Mouse (Mus musculus) sigmoid colon, adult 10 weeks (tissue): Measurements from ENCODE around the gene Rnf7. TPM values are rescaled to one million over a fixed set of nuclear protein-coding genes. Genes with fewer than 3 reads are reported as not detected.

Experiments used
- polyA plus RNA-seq: library from polyadenylated mRNA; stranded (reverse); fragments of 350-450 nt; fragmentation: Illumina TruSeq; extraction: RNeasy Lipid Tissue Mini Kit (QIAGEN cat#74804); gene quantifications from one replicate; pipeline ENCODE4 v1.2.3, GENCODE M21; 2014; ENCODE audit warnings: low read depth, low replicate concordance

Gene Rnf7
- 139 TPM for polyA plus RNA-seq

DNA sequence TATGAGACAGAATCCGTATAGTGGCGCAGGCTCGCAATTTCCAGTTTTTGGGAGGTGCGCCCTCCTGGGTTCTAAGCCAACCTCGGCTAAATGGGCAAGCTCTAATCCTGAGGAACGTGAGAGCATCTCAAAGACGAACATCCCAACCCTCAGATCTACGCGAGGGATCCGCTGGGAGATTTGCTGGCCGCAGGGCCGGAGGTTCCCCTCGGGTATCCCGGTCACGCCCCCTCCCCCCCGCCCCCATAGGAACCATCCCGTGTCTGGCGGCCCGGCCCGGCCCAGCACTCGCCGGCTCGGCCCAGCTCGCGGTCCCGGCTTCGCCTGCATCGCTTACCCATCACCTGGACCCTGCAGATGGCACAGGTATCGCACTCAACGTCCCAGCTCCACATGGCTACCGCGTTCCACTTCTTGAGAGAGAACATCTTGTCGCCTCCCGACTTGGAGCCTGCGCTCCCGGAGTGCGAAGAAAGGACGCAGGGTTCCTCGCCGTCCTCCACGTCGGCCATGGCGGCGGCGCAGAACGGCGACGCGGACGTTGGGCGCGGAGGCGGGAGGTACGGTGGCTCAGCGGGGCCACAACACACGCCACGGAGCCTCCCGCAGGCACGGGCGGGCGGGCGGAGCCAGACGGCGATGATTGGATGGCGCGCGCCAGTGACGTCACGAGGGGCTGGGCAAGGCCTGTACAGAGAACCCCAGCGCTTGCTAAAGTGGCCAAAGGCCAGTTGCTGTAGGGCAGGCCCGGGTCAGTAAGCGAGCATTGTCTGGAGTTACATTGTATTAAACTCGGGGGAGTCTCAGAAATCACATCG is at the start of gene Rnf7:
Gene Rnf7 (minus strand): TSS at position 605 of the 818 bp plus-strand sequence.

DNA sequence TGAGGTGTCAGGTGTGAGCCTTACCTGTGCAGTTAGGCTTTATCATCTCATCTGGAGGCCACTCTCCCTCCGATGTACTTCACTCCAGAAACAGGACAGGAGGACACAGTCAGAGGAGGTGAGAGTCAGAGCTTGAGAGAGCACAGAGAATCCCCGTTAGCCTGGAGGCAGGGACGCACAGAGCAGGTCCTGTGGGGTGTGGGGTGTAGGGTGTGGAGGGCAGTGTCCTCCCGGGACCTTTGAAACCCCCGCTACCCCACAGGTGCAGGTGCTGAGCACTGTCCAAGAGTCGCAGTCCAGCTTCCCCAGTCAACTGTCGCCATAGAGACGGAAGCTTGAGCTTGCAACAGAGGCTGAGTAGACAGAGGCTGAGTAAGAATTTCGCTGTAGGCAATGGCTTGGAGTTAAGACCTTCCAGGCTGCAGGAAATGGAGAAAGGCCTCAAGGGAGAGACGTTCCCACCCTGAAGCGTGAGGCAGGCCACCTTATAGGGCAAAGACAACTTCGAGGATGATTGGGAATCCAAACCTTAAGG is 46.6 kb upstream of the Rnf7 start, which contains the start of gene Gm28729:
Gene Gm28729 (minus strand): TSS at position 293 of the 535 bp plus-strand sequence.

Other genes with a start within 250 kb of the Rnf7 start
- gene Atp1b3, start 114.2 kb downstream of the Rnf7 start, polyA plus RNA-seq = 170 TPM
- not detected for gene Gm28729, start 46.6 kb upstream of the Rnf7 start, polyA plus RNA-seq
- 71.8 TPM for gene Rasa2, start 152.9 kb upstream of the Rnf7 start, polyA plus RNA-seq